Mouse (Mus musculus) fat pad, adult 2 months (tissue): ENCODE results near the gene Rufy4.

Source experiments
- DNase-seq: peaks from one replicate; pipeline ENCODE4 v3.0.0-alpha.2; 2011; ENCODE audit warnings: low read depth, low spot score; ENCODE audit errors: extremely low read depth

Gene Rufy4

GRCm38 (mm10) chr1:74124991-74125552 is at the start of gene Rufy4:
Gene Rufy4 (plus strand): TSS chr1:74125541.
- DNase-seq: no peak

- no peak for DNase-seq
Measured at GRCm38 (mm10) chr1:74076230-74076629, 49.1 kb upstream of the Rufy4 start.

GRCm38 (mm10) chr1:74077353-74077752 is 48.0 kb upstream of the Rufy4 start:
- no peak for DNase-seq

GRCm38 (mm10) chr1:74081573-74081989 is 43.8 kb upstream of the Rufy4 start:
- no peak for DNase-seq

GRCm38 (mm10) chr1:74082841-74083463 is 42.4 kb upstream of the Rufy4 start:
- no peak for DNase-seq

- DNase-seq: no peak
Measured at GRCm38 (mm10) chr1:74084065-74084705, 41.2 kb upstream of the Rufy4 start.

- no peak for DNase-seq
Measured at GRCm38 (mm10) chr1:74084752-74085151, 40.6 kb upstream of the Rufy4 start.

- no peak for DNase-seq
Measured at GRCm38 (mm10) chr1:74085566-74085965, 39.8 kb upstream of the Rufy4 start.

- DNase-seq: no peak
Measured at GRCm38 (mm10) chr1:74088569-74088968, 36.8 kb upstream of the Rufy4 start.

- no peak for DNase-seq
Measured at GRCm38 (mm10) chr1:74090329-74090728, 35.0 kb upstream of the Rufy4 start.

GRCm38 (mm10) chr1:74091138-74091537 is 34.2 kb upstream of the Rufy4 start:
- DNase-seq: no peak

- no peak for DNase-seq
Measured at GRCm38 (mm10) chr1:74091611-74092224, 33.6 kb upstream of the Rufy4 start.

- no peak for DNase-seq
Measured at GRCm38 (mm10) chr1:74092242-74092641, 33.1 kb upstream of the Rufy4 start.

GRCm38 (mm10) chr1:74093447-74093846 is 31.9 kb upstream of the Rufy4 start:
- no peak for DNase-seq

GRCm38 (mm10) chr1:74094497-74095270 is 30.7 kb upstream of the Rufy4 start:
- DNase-seq: no peak

- no peak for DNase-seq
Measured at GRCm38 (mm10) chr1:74095296-74095695, 30.0 kb upstream of the Rufy4 start.

GRCm38 (mm10) chr1:74095728-74096127 is 29.6 kb upstream of the Rufy4 start:
- no peak for DNase-seq

GRCm38 (mm10) chr1:74098004-74099000 is 27.0 kb upstream of the Rufy4 start:
- DNase-seq: no peak

GRCm38 (mm10) chr1:74099001-74099435 is 26.3 kb upstream of the Rufy4 start:
- no peak for DNase-seq
